Mouse (Mus musculus) forebrain, embryonic 10.5 days (tissue): ENCODE data around the gene Cabp4. TPM values are rescaled to one million over a fixed set of nuclear protein-coding genes. Genes with fewer than 3 reads are reported as not detected.
"Not testable (repeated sequence)": the region's sequence is repeated elsewhere in the genome, so short reads cannot be mapped to it uniquely, and the experiment has no call there.

Experiments used
- DNase-seq: peaks from one replicate; pipeline ENCODE4 v3.0.0-alpha.2; 2017; ENCODE audit warnings: low spot score; ENCODE audit errors: extremely low spot score
- H3K27ac ChIP-seq: fragments of 300-500 bp; sonication (generic); 2 replicates; pipeline ENCODE4 v1.5.1; 2016; ENCODE audit warnings: mild to moderate bottlenecking
- H3K27me3 ChIP-seq: fragments of 300-500 bp; sonication (generic); 2 replicates; pipeline ENCODE4 v1.6.1; 2016; ENCODE audit warnings: mild to moderate bottlenecking; ENCODE audit not compliant: poor library complexity, severe bottlenecking
- H3K36me3 ChIP-seq: fragments of 300-500 bp; sonication (generic); replicated peaks from 2 replicates; pipeline ENCODE4 v1.6.1; 2016; ENCODE audit warnings: mild to moderate bottlenecking, moderate library complexity
- H3K4me1 ChIP-seq: fragments of 300-500 bp; sonication (generic); 2 replicates; pipeline ENCODE4 v1.6.1; 2016
- H3K4me3 ChIP-seq: fragments of 300-500 bp; sonication (generic); 2 replicates; pipeline ENCODE4 v1.5.1; 2016; ENCODE audit warnings: mild to moderate bottlenecking, moderate library complexity
- H3K9me3 ChIP-seq: fragments of 300-500 bp; sonication (generic); 2 replicates; pipeline ENCODE4 v1.6.1; 2016; ENCODE audit warnings: mild to moderate bottlenecking, moderate library complexity
- WGBS: fragments of 180-500 bp; shearing (Covaris S2); methylation state at CpG from one replicate; pipeline ENCODE4 v1.1.7; 2016; 5-methylcytosine and 5-hydroxymethylcytosine counted together
- polyA plus RNA-seq: library from polyadenylated mRNA; unstranded; fragments of >200 nt; fragmentation: Nextera tagmentation; extraction: Ambion mirVana; gene quantifications from 2 replicates; pipeline ENCODE4 v1.2.1, GENCODE M21; 2016

Cabp4 gene
- polyA plus RNA-seq, 1 experiment from 2014 or later: not detected

- 92% methylated on average over 5 of the region's 5 CpGs for WGBS
- Histone ChIP-seq H3K4me3 (no peak overlapping the region), H3K27ac (no peak overlapping the region), H3K27me3 (no peaks in the 10 kb centered on the region), H3K36me3 (peaks cover 3% of the 10 kb centered on the region), H3K4me1 (peaks cover 14% of the 10 kb centered on the region), H3K9me3 (no peaks in the 10 kb centered on the region)
- no peak for DNase-seq
These were observed 5.9 kb downstream of the Cabp4 start for GRCm38 (mm10) chr19:4137913-4138312.

- H3K36me3 ChIP-seq: peaks cover 17% of the 10 kb centered on the region
- H3K4me1 ChIP-seq: peaks cover 14% of the 10 kb centered on the region
- no peak for DNase-seq
- no peaks in the 10 kb centered on the region for H3K27me3 ChIP-seq
- H3K9me3 ChIP-seq: no peaks in the 10 kb centered on the region
- WGBS: 79% methylated on average over 5 of the region's 5 CpGs
- no peak overlapping the region for H3K4me3 ChIP-seq
- no peak overlapping the region for H3K27ac ChIP-seq
These were observed 7.4 kb downstream of the Cabp4 start for GRCm38 (mm10) chr19:4136463-4136862.

- DNase-seq, H3K27me3 ChIP-seq, H3K9me3 ChIP-seq, H3K4me3 ChIP-seq, H3K27ac ChIP-seq: not testable (repeated sequence)
- 24% methylated on average over 8 of the region's 8 CpGs for WGBS
- H3K4me1 ChIP-seq: peaks cover 14% of the 10 kb centered on the region
- peaks cover 23% of the 10 kb centered on the region for H3K36me3 ChIP-seq
These were observed 7.9 kb downstream of the Cabp4 start for GRCm38 (mm10) chr19:4135963-4136345.

- WGBS: 81% methylated on average over 6 of the region's 6 CpGs
- Histone ChIP-seq H3K36me3 (peaks cover 28% of the 10 kb centered on the region), H3K4me1 (peaks cover 14% of the 10 kb centered on the region)
- not testable (repeated sequence) for H3K27me3 ChIP-seq, H3K4me3 ChIP-seq, H3K9me3 ChIP-seq, DNase-seq, H3K27ac ChIP-seq
These were observed 8.4 kb downstream of the Cabp4 start for GRCm38 (mm10) chr19:4135229-4135962.

GRCm38 (mm10) chr19:4134354-4134753, 9.5 kb downstream of the Cabp4 start:
- no peaks in the 10 kb centered on the region for H3K27me3 ChIP-seq
- peaks cover 37% of the 10 kb centered on the region for H3K36me3 ChIP-seq
- peaks cover 5% of the 10 kb centered on the region for H3K4me1 ChIP-seq
- no peak overlapping the region for H3K27ac ChIP-seq
- no peak for DNase-seq
- 93% methylated on average over 4 of the region's 4 CpGs for WGBS
- no peaks in the 10 kb centered on the region for H3K9me3 ChIP-seq
- no peak overlapping the region for H3K4me3 ChIP-seq

- DNase-seq: no peak
- 92% methylated on average over 2 of the region's 2 CpGs for WGBS
- peaks cover 9% of the 10 kb centered on the region for H3K4me1 ChIP-seq
- H3K4me3 ChIP-seq: no peak overlapping the region
- no peaks in the 10 kb centered on the region for H3K9me3 ChIP-seq
- peaks cover 58% of the 10 kb centered on the region for H3K36me3 ChIP-seq
- no peak overlapping the region for H3K27ac ChIP-seq
- no peaks in the 10 kb centered on the region for H3K27me3 ChIP-seq
These were observed 12.1 kb downstream of the Cabp4 start for GRCm38 (mm10) chr19:4131768-4132167.

GRCm38 (mm10) chr19:4131075-4131474, 12.8 kb downstream of the Cabp4 start:
- DNase-seq: no peak
- Histone ChIP-seq H3K9me3 (no peaks in the 10 kb centered on the region), H3K36me3 (peaks cover 58% of the 10 kb centered on the region), H3K27ac (no peak overlapping the region), H3K4me1 (peaks cover 15% of the 10 kb centered on the region), H3K27me3 (no peaks in the 10 kb centered on the region), H3K4me3 (no peak overlapping the region)
- 90% methylated on average over 5 of the region's 5 CpGs for WGBS

- DNase-seq: no peak
- Histone ChIP-seq H3K4me1 (peaks cover 19% of the 10 kb centered on the region), H3K4me3 (no peak overlapping the region), H3K27me3 (no peaks in the 10 kb centered on the region), H3K27ac (no peak overlapping the region), H3K36me3 (peaks cover 58% of the 10 kb centered on the region), H3K9me3 (no peaks in the 10 kb centered on the region)
- WGBS: 94% methylated on average over 4 of the region's 4 CpGs
These were observed 13.7 kb downstream of the Cabp4 start for GRCm38 (mm10) chr19:4130106-4130505.

GRCm38 (mm10) chr19:4129462-4129861, 14.4 kb downstream of the Cabp4 start:
- DNase-seq: no peak
- Histone ChIP-seq H3K36me3 (peaks cover 58% of the 10 kb centered on the region), H3K9me3 (no peaks in the 10 kb centered on the region), H3K27ac (no peak overlapping the region), H3K27me3 (no peaks in the 10 kb centered on the region), H3K4me1 (peaks cover 20% of the 10 kb centered on the region), H3K4me3 (no peak overlapping the region)
- 94% methylated on average over 7 of the region's 7 CpGs for WGBS

GRCm38 (mm10) chr19:4126759-4127495, 16.9 kb downstream of the Cabp4 start:
- WGBS: 66% methylated on average over 7 of the region's 7 CpGs

GRCm38 (mm10) chr19:4125741-4126696, 17.8 kb downstream of the Cabp4 start, which contains the start of gene Aip:
Aip (minus strand) TSS chr19:4125858.
- WGBS: 1% methylated on average over 63 of the region's 64 CpGs
- Histone ChIP-seq H3K27me3 (no peaks in the 10 kb centered on the region), H3K4me1 (peaks cover 28% of the 10 kb centered on the region), H3K27ac (peak within 1 kb of the TSS; percentile 92), H3K36me3 (peaks cover 37% of the 10 kb centered on the region), H3K4me3 (peak within 1 kb of the TSS; percentile 83), H3K9me3 (no peaks in the 10 kb centered on the region)
- peak; percentile 98 for DNase-seq

More at GRCm38 (mm10) chr19:4126759-4127495, 16.9 kb downstream of the Cabp4 start:
- Histone ChIP-seq H3K27me3 (no peaks in the 10 kb centered on the region), H3K9me3 (no peaks in the 10 kb centered on the region), H3K27ac (peak overlapping the region; percentile 92), H3K4me1 (peaks cover 20% of the 10 kb centered on the region), H3K4me3 (peak overlapping the region; percentile 83), H3K36me3 (peaks cover 46% of the 10 kb centered on the region)
- no peak for DNase-seq

- DNase-seq, H3K9me3 ChIP-seq, H3K27me3 ChIP-seq: not testable (repeated sequence)
- Histone ChIP-seq H3K4me3 (peak overlapping the region; percentile 83), H3K27ac (peak overlapping the region; percentile 92), H3K36me3 (peaks cover 30% of the 10 kb centered on the region), H3K4me1 (peaks cover 35% of the 10 kb centered on the region)
- WGBS: 28% methylated on average over 4 of the region's 4 CpGs
These were observed 18.6 kb downstream of the Cabp4 start for GRCm38 (mm10) chr19:4125268-4125667.
